Mouse (Mus musculus) urinary bladder, adult 2 months (tissue): Measurements from ENCODE around the gene Gm20696. TPM values are rescaled to one million over a fixed set of nuclear protein-coding genes. Genes with fewer than 3 reads are reported as not detected.

ENCODE experiments used
- DNase-seq: peaks from one replicate; pipeline ENCODE4 v3.0.0; 2022; ENCODE audit warnings: low spot score
- polyA plus RNA-seq: library from polyadenylated mRNA; depleted of rRNA; stranded (reverse); fragments of >200 nt; gene quantifications from 2 replicates; pipeline ENCODE4 v1.2.3, GENCODE M21; 2012

Gm20696 gene
- polyA plus RNA-seq, 1 experiment: 1.2 TPM

DNA sequence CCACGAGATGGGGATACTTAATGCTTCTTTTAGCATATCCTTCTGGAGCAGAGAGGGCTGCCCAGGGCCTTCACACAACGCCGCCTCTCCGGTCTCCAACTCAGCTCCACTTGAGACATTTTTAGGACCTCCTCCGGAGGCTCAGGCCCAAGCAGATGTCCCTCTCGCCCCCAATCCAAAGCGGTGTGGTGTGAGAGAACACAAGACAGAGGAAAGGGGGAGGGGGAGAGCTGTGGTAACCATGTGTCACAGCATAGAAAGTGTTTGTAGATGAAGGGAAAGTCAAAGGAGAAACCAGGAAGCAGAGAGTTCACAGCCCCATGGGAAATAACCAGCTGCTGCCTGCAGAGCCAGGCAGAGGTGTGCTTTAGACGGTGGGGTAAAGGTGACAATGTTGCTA lies 99.7 kb downstream of the Gm20696 start:
- no peak for DNase-seq

DNA sequence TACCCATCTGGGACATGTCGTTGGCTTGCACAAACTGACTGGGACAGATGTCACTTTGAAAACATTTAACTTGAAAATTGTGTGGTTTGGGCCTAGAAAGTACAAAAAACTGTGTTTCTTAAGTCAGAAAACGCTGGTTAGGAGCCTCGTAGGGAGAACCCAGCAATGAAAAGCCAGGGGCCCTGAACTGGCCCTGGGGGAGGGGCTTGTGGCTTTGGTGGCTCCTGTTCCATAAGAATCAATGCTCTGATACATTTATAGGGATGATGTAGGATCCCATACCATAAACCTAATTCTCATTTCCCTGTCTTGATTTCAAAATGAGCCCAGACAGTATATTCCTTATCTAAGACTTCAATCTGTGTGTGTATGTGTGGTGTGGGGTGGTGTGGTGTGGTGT lies 101.8 kb downstream of the Gm20696 start:
- no peak for DNase-seq

DNA sequence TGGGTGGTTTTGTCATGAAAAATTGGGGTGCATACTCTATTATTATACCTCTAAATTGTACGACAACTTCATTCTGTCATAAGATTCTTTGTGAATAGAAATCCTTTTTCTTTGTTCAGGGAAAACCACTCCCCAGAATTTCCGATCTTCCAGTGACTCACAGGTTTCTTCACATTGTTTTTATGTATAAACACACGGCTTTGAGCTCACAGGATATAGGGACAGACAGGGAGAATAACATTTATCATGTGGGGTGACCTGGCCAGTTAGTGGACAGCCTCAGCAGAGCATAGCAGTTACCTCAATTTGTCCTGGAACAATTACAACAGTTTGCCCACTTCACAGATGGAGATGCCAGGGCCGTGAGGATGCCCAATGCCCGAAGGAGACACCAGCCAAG lies 109.6 kb downstream of the Gm20696 start:
- no peak for DNase-seq

DNA sequence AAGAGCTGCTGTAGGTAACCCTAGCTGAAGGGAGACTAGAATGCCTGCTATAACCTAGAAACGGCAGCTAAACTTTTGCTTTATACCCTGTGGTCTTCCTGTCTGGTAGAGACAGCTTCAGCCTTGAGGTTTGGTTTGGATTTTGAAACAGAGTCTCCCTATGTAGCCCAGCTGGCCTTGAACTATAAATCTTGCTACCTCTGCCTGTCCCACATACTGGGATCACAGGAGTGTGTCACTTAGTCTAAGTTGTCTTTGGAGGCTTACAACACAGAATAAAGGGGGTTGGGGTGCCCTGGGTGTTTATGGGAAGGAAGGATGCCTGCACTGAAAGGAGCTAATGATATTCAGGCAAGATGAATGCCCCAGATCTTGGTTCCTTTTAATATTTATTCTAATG lies 113.8 kb downstream of the Gm20696 start:
- DNase-seq: no peak

DNA sequence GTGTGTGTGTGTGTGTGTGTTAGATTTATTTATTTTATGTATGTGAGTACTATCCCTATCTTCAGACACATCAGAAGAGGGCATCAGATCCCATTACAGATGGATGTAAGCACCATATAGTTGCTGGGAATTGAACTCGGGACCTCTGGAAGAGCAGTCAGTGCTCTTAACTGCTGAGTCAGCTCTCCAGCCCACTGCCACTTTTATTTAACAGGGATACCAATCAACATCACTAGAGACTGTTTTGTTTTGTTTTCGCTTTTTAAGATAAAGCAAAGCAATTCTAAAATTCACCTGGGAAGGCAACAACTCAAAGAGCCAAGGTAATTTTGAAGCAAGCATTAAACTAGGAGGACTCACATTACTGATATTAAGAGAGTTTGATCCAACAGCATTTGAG lies 120.2 kb downstream of the Gm20696 start:
- DNase-seq: no peak

DNA sequence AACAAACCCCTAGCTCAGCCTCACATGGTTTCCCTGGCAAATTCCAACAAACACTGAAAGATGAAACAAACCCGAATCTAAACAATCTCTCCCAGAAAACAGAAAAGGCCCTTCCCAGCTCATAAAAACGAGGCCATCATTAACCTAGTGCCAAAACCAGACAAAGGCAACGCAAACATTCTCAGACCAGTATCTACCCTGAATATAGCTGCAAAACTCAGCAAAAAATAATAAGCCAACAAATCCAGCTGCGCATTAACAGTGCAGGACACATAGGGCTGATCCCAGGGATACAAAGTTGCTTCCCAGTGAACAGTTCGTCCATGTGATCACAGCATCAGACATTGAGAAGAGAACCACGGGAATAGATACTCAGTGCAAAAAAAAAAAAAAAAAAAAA lies 121.2 kb downstream of the Gm20696 start:
- no peak for DNase-seq

DNA sequence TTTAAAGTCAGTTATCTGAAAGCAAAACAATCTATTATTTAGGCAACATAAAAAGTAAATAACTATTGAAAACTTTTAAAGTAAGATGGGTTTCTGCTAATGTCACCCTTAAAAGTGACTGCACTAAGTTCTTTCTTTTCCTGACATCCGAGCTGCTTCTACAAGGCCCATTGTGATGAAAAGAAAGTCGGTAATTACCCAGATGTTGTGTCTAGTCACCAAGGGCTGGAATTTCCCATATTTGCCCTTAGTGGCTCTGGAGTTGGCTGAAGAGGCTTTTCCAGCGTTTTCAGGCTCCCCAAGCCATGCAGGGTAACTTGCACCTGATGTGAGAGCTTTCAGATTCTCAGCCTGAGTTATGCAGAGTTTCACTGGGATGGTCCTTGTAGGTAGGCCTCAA lies 125.5 kb downstream of the Gm20696 start:
- no peak for DNase-seq

DNA sequence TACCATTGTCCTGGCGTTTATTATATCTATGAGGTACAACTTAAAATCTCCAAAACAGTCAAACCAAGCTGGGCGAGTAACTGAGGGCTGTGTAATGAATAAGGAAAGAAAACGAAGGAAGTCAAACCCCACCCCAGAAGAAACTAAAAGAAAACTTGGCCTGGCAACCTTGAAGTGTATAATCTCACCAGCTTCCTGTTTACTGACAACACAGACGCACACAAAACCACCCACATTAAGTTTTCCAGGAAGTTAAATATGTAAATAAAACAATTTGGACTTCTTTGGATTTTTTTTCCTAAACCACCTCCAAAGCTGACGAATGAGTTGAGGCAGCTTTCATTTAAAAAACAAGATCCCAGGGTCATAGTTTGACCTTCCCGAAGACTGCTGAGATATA lies 125.9 kb downstream of the Gm20696 start:
- DNase-seq: no peak

DNA sequence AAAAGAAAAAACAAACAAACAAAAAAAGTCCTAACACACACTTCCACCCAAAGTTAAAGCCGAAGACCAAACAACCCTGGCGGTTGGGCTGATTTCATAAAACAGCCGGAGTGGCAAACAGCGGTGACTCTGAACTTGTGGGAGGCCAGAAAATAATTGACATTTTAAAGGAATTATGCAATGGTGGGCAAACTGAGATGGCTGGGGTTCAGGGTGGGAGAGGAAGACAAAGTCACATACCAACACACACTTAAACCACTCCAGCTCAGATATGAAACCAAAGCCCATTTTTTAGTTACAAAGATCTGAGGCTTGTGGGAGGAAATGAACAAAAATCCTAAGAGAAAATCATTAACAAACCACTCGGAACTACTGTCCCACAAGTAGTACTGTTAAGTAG lies 126.5 kb downstream of the Gm20696 start:
- no peak for DNase-seq

DNA sequence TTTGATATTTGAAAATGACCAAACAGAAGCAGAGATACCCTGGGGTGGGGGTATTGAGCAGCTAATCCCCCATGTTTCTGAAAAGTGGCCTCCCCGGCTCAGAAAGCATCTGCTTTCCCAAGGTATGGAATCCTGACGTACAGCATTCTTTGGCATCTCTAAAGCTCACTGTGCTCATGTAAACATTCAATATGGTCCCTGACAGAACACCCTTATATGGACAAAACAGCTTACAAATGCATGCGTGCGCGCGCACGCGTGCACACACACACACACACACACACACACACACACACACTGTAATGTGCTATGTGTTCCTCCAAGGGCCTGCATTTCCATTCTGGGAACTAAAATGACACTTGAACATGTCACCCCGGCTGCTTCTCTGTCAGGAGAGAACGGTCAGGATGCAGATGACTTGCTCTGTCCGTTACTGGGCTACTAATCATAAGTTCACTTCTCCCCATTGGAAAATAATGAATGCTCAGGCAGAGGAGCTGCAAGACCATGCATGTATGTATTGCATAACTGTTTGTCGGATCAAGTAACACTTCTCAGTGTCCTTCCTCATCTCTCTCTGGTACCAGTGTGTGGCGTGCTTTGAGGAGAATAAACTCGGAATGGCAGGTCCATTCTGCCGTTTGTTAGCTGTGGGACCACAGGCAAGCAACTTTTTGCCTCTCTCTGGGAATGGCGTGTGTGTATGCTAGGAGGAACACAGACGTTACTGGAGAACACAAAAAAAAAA lies 128.2 kb downstream of the Gm20696 start:
- DNase-seq: no peak

DNA sequence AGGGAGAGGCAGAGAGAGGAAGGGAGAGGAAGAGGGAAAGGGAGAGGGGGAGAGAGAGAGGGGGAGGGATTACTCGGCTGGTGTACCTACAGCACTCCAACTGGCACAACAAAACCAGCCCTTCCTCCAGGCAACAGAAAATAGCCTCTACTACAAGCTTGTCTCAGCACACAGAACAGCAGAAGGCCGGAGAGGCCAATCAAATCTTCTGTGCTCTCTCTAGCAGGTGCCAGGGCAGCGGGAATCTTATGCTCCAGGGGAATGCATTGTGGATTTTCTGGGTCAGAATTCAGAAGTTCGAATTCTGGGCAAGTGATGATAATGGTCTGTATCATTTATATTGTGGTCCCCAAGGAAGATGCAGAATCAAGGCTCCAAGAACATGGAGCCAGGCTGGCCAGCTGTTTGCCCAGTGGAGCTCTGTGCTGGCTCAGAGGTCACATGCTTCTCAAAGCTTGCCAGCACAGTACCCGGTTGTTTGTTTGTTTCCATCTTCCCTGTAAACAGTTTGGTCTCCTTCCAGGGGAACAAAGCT lies 132.3 kb downstream of the Gm20696 start:
- no peak for DNase-seq

DNA sequence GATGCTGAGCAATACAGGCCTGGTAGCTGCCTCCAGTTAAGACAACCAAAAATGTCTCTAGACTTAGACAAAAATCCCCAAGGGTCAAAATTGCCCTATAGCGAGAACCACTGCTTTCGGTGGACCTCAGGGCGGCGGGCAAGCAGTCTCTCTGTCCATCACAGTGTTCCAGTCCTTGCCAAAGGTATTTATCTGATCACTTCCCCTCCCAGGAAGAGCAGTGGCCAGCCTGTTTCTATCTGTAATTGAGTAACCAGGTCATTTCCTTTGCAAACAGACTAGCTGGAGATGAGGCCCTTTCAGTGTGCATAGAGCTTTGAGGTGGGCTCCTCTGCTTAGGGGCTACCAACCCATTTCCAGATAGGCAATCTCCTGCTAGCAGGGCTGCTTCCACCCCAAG lies 134.1 kb downstream of the Gm20696 start:
- no peak for DNase-seq

DNA sequence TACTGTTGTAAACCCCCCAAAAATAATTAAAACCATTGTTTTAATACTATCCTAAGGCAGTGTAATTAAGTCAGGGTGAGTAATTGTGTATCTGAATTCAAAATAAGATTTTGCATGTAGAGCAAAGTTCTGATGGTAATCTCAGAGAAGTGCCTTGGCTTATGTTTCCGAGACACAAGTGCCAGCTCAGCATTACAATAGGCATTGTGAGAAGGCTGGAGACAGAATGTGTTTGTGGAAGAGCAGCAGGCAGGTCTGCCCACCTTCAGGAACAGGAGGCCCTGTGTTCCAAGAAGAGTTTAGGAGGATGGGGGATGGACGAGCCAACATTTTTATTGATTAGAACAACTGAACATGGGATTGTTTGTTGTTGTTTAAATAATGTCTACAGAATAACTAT lies 137.6 kb downstream of the Gm20696 start:
- DNase-seq: no peak

DNA sequence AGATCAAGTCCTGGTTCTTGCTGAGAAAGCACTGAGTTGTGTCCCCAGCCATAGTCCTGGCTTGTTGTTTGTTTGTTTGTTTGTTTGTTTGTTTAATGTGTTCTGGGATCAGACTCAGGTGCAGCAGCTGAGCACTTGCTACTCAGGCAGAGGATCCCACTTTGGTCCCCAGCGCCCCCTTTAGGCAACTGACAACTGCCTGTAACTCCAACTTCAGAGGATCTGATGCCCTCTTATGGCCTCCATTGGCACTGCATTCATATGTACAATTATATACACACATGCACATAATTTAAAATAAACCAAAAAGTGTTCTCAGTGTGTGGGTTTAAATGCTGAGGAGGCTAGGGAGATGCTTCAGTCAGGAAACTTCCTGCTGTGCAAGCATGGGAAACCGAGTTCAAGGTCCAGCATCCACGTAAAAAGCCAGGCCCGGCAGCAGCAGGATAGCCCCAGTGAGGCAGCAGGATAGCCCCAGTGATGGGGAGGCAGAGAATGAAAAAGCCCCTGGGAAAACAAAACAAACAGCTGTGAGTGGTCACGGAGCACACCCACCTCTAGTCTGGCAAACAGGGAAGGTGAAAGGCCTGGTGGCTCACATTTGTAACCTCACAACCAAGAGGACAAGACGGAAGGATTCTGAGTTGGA lies 139.0 kb downstream of the Gm20696 start:
- no peak for DNase-seq

DNA sequence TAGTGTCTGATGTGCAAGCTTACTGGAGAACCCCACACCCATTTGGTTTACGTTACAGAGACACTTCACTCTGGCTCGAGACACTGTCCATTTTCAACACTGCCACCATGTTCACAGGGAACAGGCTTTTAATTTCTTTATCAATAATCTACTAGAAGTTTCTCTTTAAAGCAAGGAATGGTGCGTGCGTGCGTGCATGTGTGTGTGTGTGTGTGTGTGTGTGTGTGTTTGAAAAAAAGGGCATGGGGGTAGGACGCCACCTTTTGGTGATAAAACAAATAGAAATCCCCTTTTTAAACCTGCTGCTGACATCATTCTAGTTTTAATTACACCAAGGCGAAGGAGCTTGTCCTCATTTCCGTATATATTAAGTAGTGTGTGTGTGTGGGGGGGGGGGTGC lies 141.2 kb downstream of the Gm20696 start:
- DNase-seq: no peak

DNA sequence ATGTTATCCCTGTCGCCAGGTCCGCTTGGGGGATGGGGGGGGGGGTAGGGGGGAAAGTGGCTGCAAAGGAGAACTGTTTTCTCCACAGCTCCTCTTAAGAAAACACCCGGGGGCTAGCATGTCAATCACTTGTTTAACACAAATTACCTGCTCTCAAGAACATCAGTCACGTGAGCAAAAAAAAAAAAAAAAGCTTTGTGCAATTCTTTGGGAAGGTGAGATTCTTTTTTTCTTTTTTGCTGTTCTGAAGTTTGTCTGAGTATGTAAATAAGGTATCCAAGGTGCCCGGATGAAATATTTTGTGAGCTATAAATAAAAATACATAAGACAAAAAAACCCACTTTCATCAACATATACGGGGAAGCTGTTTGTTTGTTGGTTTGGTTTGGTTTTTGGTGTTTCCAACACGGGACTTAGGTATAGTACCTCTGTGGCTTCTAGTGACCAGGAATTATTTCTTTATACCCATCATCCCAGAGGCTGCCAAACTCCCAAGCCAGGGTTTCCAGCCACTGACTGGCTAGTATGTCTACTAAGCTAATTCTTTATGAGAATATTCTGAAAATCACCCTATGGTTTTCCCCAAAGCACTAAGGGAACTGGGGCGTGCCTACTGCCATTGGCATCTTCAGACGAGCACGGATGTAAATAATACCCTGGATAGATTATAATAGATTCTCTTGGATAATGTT lies 142.8 kb downstream of the Gm20696 start:
- no peak for DNase-seq

DNA sequence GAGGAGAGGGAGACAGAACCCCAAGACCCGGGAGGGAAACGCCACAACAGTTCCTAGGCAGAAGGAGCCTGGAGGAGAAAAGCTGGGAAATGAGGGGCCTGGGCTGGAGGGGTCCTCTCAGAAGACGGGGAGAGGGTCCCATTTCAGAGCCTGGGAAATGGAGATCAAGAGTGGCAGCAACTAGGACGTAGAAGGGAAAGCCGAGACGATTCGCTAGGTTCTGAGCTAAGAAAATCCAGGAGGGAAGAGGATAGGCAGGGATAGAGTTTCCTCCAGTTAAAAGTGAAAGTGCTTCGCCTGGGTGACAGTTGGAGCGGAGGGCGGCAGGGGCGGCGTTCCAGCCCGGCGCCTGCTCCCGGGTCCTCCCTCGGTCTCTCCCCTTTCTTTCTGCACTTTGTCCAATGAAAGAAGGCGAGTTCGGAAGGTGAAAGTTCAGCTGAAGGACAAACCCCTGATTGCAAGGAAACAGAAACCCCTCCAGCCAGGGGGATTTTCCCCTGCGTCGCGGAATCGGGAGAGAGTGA lies 143.4 kb downstream of the Gm20696 start:
- peak; percentile 54 for DNase-seq

DNA sequence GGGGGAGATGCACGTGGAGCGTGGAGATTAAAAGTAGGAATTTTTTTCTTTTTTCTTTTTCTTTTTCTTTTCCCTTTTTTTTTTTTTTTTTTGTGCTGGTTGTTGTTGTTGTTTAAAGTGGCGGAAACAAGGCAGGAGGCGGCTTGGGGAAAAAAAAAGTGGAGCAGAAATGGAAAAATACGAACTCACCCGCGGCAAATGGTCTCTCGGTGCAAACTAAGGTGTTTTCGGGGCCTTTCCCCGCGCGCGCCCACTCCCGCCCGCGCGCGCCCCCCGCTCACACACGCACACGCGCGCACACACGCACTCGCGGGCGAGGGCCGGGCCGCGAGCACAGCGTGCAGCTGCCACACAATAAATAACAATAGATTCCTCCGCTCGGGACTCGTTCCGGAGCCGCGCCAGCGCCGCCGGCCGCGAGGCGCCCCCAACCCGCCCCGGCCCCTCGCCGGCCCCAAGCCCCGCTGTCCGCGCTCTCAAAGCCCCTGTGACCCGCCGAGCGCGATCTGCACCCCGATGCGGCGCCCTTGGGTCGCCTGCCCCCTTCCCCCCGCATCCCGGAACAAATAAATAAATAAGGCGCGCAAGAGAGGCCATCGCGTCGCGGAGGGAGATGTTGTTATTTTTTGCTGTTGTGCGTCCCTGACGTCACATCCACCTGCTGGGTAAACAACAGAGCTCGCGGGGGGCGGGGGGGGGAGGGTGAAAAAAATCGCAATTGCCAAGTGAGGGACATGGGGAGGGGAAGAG lies 144.1 kb downstream of the Gm20696 start, which contains the start of gene Foxp1:
Gene Foxp1, minus strand, starts transcription at position 363 of the 750 bp plus-strand sequence.
- peak; percentile 63 for DNase-seq

DNA sequence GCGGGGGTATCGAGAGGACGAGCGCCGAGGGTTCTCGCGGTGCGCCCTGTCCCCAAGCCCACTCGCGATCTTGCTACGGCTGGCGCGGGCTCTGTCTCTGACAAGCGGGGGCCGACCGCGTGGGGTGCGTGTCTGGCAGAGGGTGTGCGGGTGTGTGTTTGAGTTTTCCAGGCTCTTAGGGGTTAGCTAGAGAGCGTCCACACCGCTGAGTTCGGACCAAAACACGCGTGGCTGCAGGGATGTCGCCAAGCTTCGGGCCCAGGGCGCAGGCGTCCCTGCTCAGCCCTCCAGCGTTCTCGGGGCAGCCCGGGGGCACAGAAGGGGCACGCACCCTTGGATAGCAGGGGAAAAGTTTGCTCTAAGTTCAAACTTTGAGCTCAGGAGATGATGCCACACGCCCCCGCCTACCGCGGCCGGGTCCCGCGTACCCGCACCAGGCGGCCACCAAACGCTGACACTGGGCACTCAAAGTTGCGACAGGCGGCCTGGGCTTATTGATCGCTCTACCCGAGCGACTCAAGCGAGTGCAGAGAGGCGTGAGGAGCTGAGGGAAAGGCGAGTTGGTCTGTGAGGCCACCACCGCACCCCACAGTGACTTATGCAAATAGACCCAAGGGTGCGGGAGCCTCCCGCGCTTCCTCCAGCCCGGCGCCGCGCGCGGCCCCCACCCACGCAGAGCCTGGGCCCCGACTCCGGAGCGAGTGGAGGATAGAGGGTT lies 144.8 kb downstream of the Gm20696 start:
- peak; percentile 53 for DNase-seq

DNA sequence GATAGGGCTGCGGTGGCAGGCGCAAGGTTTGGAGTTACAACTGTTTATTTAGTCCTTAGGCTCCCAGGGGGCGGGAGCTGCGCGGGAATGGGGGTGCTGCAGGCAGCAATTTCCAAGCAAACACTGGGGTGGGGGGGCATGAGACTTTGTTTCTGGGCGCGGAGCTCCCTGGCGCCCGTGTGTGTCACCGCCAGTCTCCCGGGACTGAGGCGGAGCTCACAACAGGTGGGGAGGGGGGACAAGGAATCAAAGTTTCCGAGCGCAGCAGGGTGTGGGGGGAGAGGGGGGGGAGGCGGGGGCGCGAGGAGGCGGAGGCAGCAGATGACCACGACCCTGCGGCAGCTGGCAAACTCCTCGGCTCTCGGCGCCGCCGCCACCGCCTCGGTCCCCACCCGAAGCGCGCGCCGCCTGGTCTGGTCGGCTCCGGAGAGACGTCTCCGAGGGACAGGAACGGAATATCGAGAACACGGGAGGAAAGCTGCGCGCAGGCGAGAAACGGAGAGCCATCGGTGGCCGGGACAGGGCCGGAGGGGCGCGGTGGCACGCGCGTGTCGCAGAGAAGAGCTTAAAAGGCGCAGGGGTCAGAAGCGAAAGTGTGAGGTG lies 145.5 kb downstream of the Gm20696 start:
- peak; percentile 71 for DNase-seq

DNA sequence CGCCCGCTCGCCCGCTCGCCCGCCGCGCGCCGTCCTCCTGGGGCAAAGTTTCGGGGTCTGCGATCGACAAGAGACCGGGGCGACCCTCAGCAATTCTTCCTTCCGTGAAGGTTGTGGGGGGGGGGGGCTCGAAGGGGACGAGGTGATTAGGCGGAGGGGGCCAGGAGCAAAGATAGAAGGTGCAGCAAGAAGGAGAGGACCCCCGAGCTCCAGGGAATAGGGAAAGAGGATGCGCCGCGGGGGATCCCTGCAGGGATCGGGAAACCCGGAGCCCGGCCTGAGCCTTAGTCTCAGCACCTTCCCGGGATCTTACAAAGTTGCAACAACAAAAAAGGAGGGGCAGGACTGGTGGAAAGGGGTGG lies 145.9 kb downstream of the Gm20696 start:
- DNase-seq: no peak
